Mouse (Mus musculus): ENCODE measurements around the gene Ablim1.

GRCm38 (mm10) chr19:57236647-57237046 is 78.1 kb downstream of the Ablim1 start:
- no peak for TF ChIP-seq CTCF (IDR thresholded peaks at IDR 0.05)
- TF ChIP-seq EP300 (IDR thresholded peaks at IDR 0.05; ENCODE audit: insufficient read depth, low read depth, low read length), result no peak

All from heart, adult 2 months (tissue).